Mouse (Mus musculus) frontal cortex, adult 2 months (tissue): ENCODE results near the gene Gm49366. TPM values are rescaled to one million over a fixed set of nuclear protein-coding genes. Genes with fewer than 3 reads are reported as not detected.
A peak's percentile ranks its signal among the peaks of the same experiment; 100 is the strongest.
"Not testable (repeated sequence)": the region's sequence is repeated elsewhere in the genome, so short reads cannot be mapped to it uniquely, and the experiment has no call there.

Experiments
- DNase-seq, 2 experiments: peaks; one replicate each; pipeline ENCODE4 v3.0.0; 2022; ENCODE audit warnings: low spot score in 1 of 2; ENCODE audit errors: extremely low spot score in 1 of 2
- polyA plus RNA-seq: library from polyadenylated mRNA; depleted of rRNA; stranded (reverse); fragments of >200 nt; gene quantifications from 2 replicates; pipeline ENCODE4 v1.2.3, GENCODE M21; 2012

The Gm49366 gene
- polyA plus RNA-seq, 1 experiment: not detected

GRCm38 (mm10) chr12:84030659-84031332 lies 7.9 kb upstream of the Gm49366 start:
- DNase-seq: peak; percentile 35 to 94

DNA sequence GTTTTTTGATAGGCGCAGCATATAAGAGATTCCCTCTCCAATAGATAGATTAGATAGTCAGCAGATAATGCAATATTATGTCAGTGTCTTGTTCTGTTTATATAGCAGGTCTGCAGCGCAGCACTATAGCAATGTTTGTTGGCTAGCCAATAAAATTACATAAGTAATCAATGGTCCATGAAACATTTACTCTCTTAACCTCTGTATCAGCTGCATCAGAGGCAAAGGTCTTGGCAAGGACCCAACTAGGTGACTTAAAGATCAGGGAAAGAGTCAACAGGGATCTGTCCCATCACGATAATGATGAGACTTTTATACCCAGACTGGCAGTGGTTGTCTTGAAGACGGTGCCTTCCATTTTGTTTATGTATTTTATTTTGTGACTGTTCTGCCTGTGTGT lies 5.9 kb upstream of the Gm49366 start:
- no peak for DNase-seq

- not testable (repeated sequence) for DNase-seq
These were observed 5.4 kb upstream of the Gm49366 start for GRCm38 (mm10) chr12:84033302-84033701.

GRCm38 (mm10) chr12:84034108-84034507 lies 4.6 kb upstream of the Gm49366 start:
- no peak for DNase-seq

DNA sequence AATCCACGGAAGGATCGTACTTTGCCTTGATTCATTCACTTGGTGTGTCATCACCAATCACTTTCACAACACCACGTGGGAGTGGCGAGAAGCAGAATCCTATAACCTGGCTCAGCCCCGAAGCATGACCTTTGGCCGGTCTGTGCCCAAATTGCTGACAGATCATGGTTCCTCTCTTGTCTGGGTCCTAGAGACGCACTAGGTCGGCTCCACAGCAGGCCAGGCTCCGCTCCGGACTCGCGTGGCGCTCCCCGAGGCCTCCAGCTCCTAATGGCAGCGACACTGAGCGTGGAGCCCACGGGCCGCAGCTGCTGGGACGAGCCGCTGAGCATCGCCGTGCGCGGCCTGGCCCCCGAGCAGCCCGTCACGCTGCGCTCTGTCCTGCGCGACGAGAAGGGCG lies 494 bp upstream of the Gm49366 start, which contains the start of gene Acot4:
TSS of gene Acot4 (plus strand) at position 139 of the 400 bp plus-strand sequence.
- DNase-seq: peak in 1 of 2 experiments; percentile 21

DNA sequence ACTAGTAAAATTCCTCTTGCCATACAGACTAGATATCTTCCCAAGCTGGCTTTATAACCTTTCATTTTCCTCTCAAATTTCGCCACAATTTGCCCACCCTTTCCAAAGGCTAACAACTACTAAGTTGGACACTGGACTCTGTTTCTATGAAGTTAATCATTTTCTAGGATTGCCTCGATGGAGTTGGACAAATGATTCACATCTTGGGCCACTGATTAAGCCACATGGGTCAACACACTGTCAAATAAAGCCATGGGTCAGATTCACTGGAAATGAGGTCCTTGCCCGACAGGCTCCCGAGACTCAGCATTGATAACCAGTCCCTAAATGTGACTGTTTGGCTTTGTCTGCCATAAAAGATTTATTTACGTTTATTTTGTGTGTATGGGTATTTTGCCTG lies 3.5 kb downstream of the Gm49366 start:
- no peak for DNase-seq

DNA sequence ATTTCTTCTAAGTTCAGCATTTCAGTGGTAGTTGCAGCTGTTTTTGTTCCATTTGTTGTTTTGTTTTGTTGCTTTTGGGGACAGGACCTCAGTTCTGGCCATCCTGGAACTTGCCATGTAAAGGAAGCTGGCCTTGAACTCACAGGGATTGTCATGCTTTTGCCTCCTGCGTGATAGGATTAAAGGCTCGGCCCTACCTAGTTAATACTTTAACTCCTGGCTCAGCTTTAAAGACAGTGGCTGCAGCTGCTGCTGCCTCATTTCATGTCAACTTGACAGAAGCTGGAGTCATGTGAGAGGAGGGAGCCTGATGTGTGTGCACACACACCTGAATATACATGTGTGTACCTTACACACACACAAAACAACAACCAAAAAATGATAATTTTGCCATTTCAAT lies 5.3 kb downstream of the Gm49366 start:
- no peak for DNase-seq

DNA sequence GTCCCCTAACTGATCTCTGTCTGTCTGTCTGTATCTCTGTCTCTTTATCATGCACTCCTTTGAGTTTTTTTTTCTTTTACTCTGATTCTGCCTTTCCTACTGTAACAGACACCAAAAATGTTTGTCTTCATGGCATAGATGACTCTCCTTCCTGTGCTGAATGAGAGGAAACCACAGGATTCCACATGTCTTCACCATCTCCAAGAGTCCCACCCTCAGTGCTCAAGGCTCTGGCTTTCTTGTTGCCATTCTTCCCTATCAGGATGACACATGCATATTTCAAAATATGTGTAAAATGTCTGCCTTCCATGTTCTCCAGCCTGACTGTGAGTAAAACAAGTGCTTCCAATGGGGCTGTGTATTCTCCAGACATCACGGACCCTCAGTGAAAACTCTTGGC lies 8.2 kb downstream of the Gm49366 start:
- DNase-seq: no peak

DNA sequence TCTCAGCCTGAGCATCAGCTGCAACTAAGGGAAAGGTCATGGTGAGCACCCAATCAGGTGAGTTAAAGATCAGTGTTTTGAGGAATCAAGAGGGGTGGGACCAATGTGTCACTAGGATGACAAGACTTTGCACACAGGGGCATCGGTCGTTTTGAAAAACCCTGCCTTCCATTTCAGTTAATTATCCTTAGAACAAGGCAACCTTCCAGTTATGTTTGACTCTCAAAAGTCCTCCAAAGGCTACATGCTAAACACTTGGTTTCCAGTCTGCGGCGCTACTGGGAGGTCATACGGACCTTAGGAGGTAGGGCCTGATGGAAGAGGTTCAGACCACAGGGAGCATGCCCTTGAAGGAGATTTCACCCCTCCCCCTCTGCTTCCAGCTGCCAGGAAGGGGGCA lies 12.0 kb downstream of the Gm49366 start:
- DNase-seq: not testable (repeated sequence)

DNA sequence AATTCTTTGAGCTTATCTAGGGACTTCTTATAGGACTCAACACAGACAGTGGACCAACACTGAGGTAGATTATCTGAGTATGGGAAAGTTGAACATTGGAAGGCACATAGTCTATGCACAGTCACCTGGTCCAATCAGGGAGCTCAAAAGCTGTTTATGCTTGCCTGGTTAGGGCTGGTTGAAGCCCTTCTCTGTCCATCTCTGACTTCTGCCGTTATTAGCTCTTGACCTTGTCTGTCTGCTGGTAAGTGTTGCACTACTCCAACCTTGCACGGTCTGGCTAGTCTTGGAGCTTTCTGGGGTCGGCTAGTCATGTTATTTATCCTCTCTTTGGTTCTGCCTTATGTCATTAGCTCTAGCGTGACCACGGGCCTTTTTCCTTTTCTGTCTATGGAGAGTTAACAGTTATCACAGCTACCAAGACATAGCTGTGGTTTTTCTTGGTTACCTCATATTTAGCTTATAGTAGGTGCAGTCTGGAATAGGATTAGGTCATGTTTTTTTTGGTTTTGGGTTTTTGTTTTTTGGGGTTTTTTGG lies 13.3 kb downstream of the Gm49366 start, which contains the start of gene Acot3:
TSS of gene Acot3 (plus strand) at position 208 of the 538 bp plus-strand sequence.
- DNase-seq: no peak

DNA sequence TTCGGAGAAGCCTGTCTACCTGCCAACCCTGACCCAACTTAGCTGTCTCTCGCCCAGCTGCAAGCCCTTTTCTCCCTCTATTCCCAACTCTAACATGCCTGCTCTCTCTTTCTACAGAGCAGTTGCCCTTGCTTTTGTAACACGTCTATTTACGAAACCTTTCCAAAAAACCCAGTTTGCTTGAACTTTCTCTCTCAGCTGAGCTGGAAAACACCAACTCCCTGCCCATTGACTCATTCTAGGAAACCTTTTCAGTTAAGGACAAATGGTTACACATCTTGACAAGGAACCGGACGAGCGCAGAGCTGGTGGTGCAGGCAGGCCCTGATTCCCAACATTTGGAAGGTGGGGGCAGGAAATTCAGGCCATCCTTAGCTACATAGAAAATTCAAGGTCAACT lies 13.9 kb downstream of the Gm49366 start:
- no peak for DNase-seq

- DNase-seq: no peak
These were observed 14.4 kb downstream of the Gm49366 start for GRCm38 (mm10) chr12:84053173-84053572.

DNA sequence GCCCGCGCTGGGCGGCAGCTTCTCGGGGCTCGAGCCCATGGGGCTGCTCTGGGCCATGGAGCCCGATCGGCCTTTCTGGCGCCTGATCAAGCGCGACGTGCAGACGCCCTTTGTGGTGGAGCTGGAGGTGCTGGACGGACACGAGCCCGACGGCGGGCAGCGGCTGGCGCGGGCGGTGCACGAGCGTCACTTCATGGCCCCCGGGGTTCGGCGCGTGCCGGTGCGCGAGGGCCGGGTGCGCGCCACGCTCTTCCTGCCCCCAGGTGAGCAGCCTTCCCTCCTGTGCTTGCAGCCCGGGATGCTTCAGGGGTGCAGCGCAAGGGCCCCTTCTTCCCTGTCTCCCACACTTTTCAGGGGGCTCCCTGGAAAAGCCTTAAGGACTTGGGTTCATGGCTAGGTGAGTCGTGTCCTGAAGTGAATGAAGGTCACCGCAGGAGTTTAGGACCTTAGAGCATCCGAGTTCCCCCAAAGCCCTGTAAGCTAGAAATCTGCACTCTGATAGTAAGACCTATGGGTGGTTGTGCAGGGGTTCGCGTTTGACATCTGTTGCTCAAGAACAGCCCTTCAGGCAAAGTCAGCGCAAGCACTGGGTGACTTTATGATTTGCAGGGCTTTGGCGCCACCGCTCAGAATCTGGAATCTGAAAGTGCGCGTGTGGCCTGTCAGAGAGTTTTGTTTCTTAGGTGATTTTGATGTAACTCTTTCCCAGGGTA lies 15.1 kb downstream of the Gm49366 start:
- no peak for DNase-seq

GRCm38 (mm10) chr12:84060946-84061345 lies 22.2 kb downstream of the Gm49366 start:
- peak in 1 of 2 experiments; percentile 50 for DNase-seq

GRCm38 (mm10) chr12:84062336-84062735 lies 23.6 kb downstream of the Gm49366 start:
- no peak for DNase-seq

GRCm38 (mm10) chr12:84063228-84063627 lies 24.5 kb downstream of the Gm49366 start:
- peak in 1 of 2 experiments; percentile 8 for DNase-seq

DNA sequence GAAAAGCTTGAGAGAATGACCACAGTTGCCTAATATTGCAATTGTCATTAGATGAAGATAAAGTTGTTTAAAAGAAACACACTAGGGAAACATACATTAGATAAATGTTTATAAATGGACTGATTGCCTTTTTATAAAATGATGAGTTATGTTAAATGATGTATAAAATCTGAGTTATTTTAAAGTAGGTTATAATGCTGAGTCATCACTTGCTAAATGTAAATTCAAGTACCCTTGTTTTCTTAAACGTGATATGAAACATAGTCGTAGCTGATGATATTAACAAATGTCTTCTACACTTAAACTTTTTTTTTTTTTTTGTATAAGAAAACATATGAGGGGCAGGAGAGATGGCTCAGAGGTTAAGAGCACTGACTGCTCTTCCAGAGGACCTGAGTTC lies 25.1 kb downstream of the Gm49366 start:
- no peak for DNase-seq

DNA sequence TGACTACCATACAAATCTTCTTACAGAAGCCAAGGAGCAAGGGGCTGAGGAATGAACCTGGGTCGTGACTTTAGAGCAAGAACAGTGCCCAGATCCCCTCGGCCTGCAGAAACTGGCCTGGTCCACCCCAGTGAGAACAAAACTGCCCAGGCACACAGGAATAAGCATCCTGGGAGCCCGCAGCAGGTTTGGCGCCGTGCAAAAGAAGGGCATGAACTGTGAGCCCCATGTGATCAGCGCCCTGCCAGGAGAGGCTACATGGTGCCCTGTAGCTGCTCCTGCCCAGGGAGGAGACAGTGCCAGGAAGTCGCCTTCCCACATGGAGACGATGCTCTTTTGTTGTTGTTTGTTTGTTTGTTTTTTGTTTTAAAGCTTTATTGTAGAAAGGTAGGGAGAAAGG lies 25.9 kb downstream of the Gm49366 start:
- no peak for DNase-seq

- no peak for DNase-seq
These were observed 29.0 kb downstream of the Gm49366 start for GRCm38 (mm10) chr12:84067752-84068151.

- no peak for DNase-seq
These were observed 29.6 kb downstream of the Gm49366 start for GRCm38 (mm10) chr12:84068296-84068695.

GRCm38 (mm10) chr12:84068986-84069385 lies 30.3 kb downstream of the Gm49366 start, which contains the start of gene Acot5:
TSS of gene Acot5 (plus strand) at chr12:84069325.
- DNase-seq: no peak

GRCm38 (mm10) chr12:84069582-84069981 lies 30.8 kb downstream of the Gm49366 start:
- peak in 1 of 2 experiments; percentile 50 for DNase-seq
